ENCODE assay signal across 13 mouse cellular contexts in genomic region chr17:26168039-26168438, GRCm38 (mm10). TPM values are rescaled to one million over a fixed set of nuclear protein-coding genes. Genes with fewer than 3 reads are reported as not detected.
A peak's percentile ranks its signal among the peaks of the same experiment; 100 is the strongest.
DNase-seq lines count a peak whose midpoint lies in the region; ATAC-seq lines count a peak whose summit lies in the region.
"Had no signal": no experiment of that assay in that cellular context is flagged by ENCODE, and none has a peak within 500 bp of the region (broad histone marks: within the 10 kb centered on the region; RNA-seq: fewer than 3 reads in every experiment).

No protein-coding gene starts in this region.

- H3K27me3 ChIP-seq in splenic B cell, adult 2 months (ENCODE audit: control insufficient read depth, insufficient read depth, low read length, poor library complexity, severe bottlenecking) = no peaks in the 10 kb centered on the region
- no peaks in the 10 kb centered on the region for H3K27me3 ChIP-seq in kidney, embryonic 16.5 days (ENCODE audit: insufficient read depth, low read length)
- H3K27me3 ChIP-seq: embryonic facial prominence, embryonic 15.5 days; neural tube, embryonic 13.5 days had no signal

- ATAC-seq in inflammation-experienced regulatory T-cells, adult 6 months = peak; percentile 94
- ATAC-seq in kidney, embryonic 16.5 days (ENCODE audit: low FRiP score, low TSS enrichment) = no peak

- no peak overlapping the region for H3K9ac ChIP-seq in kidney, embryonic 16.5 days (replicated peaks; ENCODE audit: low read length)
- H3K9ac ChIP-seq: embryonic facial prominence, embryonic 15.5 days; neural tube, embryonic 13.5 days had no signal

- intact Hi-C loops in heart, postnatal 36 days (cut with DNase I) = no loop called here

- H3K9me3 ChIP-seq in kidney, embryonic 16.5 days (ENCODE audit: low read length) = no peaks in the 10 kb centered on the region
- H3K9me3 ChIP-seq: embryonic facial prominence, embryonic 15.5 days; neural tube, embryonic 13.5 days had no signal

- peaks cover 3% of the 10 kb centered on the region; the same call in 1 of the 2 replicates for H3K4me1 ChIP-seq in kidney, embryonic 16.5 days (ENCODE audit: insufficient read depth, low read length)

- 91% methylated on average over 2 of the region's 2 CpGs for WGBS in kidney, embryonic 16.5 days

- no peak overlapping the region for H3K27ac ChIP-seq in kidney, embryonic 16.5 days (ENCODE audit: low read length)
- H3K27ac ChIP-seq: embryonic facial prominence, embryonic 15.5 days; neural tube, embryonic 13.5 days had no signal

- H3K36me3 ChIP-seq in splenic B cell, adult 2 months (ENCODE audit: control insufficient read depth, insufficient read depth, low read length, poor library complexity, severe bottlenecking) = no peaks in the 10 kb centered on the region
- H3K36me3 ChIP-seq in kidney, embryonic 16.5 days (ENCODE audit: insufficient read depth, low read length) = no peaks in the 10 kb centered on the region; the same call in 1 of the 2 replicates

- no peak overlapping the region for H3K4me3 ChIP-seq in kidney, embryonic 16.5 days (ENCODE audit: low read length)
- H3K4me3 ChIP-seq: embryonic facial prominence, embryonic 15.5 days; neural tube, embryonic 13.5 days had no signal

- no peak overlapping the region for H3K4me2 ChIP-seq in kidney, embryonic 16.5 days (replicated peaks; ENCODE audit: low read depth, low read length)
- H3K4me2 ChIP-seq: embryonic facial prominence, embryonic 15.5 days; neural tube, embryonic 13.5 days had no signal

- peak; percentile 18 to 57 for DNase-seq in heart, adult 9 months (ENCODE audit: low spot score in 2 of 2)
- DNase-seq in heart, postnatal 36 days = no peak
- DNase-seq in CD8-positive naive resting alpha-beta T cell, adult 2 months (ENCODE audit: low read depth in 2 of 2, low spot score in 2 of 2) = peak; percentile 58 to 63
- peak; percentile 88 for DNase-seq in splenic B cell, adult 2 months (ENCODE audit: low read depth, low spot score)
- DNase-seq in adipocyte (ENCODE audit: low spot score) = no peak
- DNase-seq in urinary bladder, postnatal 36 days (ENCODE audit: low spot score in 2 of 2) = no peak
- DNase-seq: cerebellum, postnatal 10 days; heart, postnatal 14 days; kidney, postnatal 4 days had no signal

RNA-seq across cellular contexts. Expression of gene Axin1, which starts 29.6 kb away (rescaled TPM):
- 10 to 100 TPM; 15.9 to 17.3 TPM for total RNA-seq in heart, postnatal 36 days (2021)
- polyA plus RNA-seq in inflammation-experienced regulatory T-cells, adult 6 months (2017; shearing (Covaris generic)) = 10 to 100 TPM; 10.3 to 11.0 (median 10.9) TPM
- 8.3 and 11.7 TPM in 2 replicates for polyA plus RNA-seq in kidney, embryonic 16.5 days (2015; fragmentation: Nextera tagmentation; extraction: Ambion mirVana)

RNA-seq across cellular contexts. Expression of gene Pdia2, which starts 30.8 kb away (rescaled TPM):
- total RNA-seq in heart, postnatal 36 days (2021) = not detected
- not detected for polyA plus RNA-seq in inflammation-experienced regulatory T-cells, adult 6 months (2017; shearing (Covaris generic))
- polyA plus RNA-seq in kidney, embryonic 16.5 days (2015; fragmentation: Nextera tagmentation; extraction: Ambion mirVana) = 0.52 and 0.89 TPM in 2 replicates
- total RNA-seq: heart, postnatal 14 days had no signal
- polyA plus RNA-seq: neural tube, embryonic 13.5 days had no signal

RNA-seq across cellular contexts. Expression of gene Rgs11, which starts 34.7 kb away (rescaled TPM):
- total RNA-seq in heart, postnatal 36 days (2021) = 1 to 10 TPM in 1 of 2 experiments, under 1 TPM in 1; 0.19 to 1.4 TPM
- polyA plus RNA-seq in inflammation-experienced regulatory T-cells, adult 6 months (2017; shearing (Covaris generic)) = 10 to 100 TPM in 1 of 3 experiments, 1 to 10 TPM in 2; 4.7 to 12.3 (median 6.2) TPM
- 17.7 and 19.4 TPM in 2 replicates for polyA plus RNA-seq in kidney, embryonic 16.5 days (2015; fragmentation: Nextera tagmentation; extraction: Ambion mirVana)

RNA-seq across cellular contexts. Expression of gene Arhgdig, which starts 39.5 kb away (rescaled TPM):
- under 1 TPM in 1 of 2 experiments, not detected in 1; 0.31 TPM for total RNA-seq in heart, postnatal 36 days (2021)
- polyA plus RNA-seq in inflammation-experienced regulatory T-cells, adult 6 months (2017; shearing (Covaris generic)) = not detected
- polyA plus RNA-seq in kidney, embryonic 16.5 days (2015; fragmentation: Nextera tagmentation; extraction: Ambion mirVana) = 6.4 TPM in 2 replicates

RNA-seq across cellular contexts. Expression of gene Mrpl28, which starts 44.7 kb away (rescaled TPM):
- 100 to 1,000 TPM; 134 to 148 TPM for total RNA-seq in heart, postnatal 36 days (2021)
- polyA plus RNA-seq in inflammation-experienced regulatory T-cells, adult 6 months (2017; shearing (Covaris generic)) = 100 to 1,000 TPM in 2 of 3 experiments, 10 to 100 TPM in 1; 94.6 to 150 (median 125) TPM
- polyA plus RNA-seq in kidney, embryonic 16.5 days (2015; fragmentation: Nextera tagmentation; extraction: Ambion mirVana) = 216 and 238 TPM in 2 replicates

Comparison
In these comparisons a context has a peak if more than half of its experiments do, and no peak if none do; other contexts are left out.
1. DNase-seq: peak in heart, adult 9 months (2 of 2), CD8-positive naive resting alpha-beta T cell, adult 2 months (2 of 2) and splenic B cell, adult 2 months (single experiment); none in heart, postnatal 36 days (0 of 2), adipocyte (single experiment) and urinary bladder, postnatal 36 days (0 of 2).